Mouse (Mus musculus) thymus, postnatal 0 days (tissue): Measurements from ENCODE around the gene Nol4l. TPM values are rescaled to one million over a fixed set of nuclear protein-coding genes. Genes with fewer than 3 reads are reported as not detected.

Source experiments
- DNase-seq: peaks from one replicate; pipeline ENCODE4 v3.0.0-alpha.2; 2015; ENCODE audit warnings: low spot score
- polyA plus RNA-seq: library from polyadenylated mRNA; unstranded; fragments of >200 nt; fragmentation: Nextera tagmentation; extraction: Ambion mirVana; gene quantifications from 2 replicates; pipeline ENCODE4 v1.2.1, GENCODE M21; 2015

The Nol4l gene
- polyA plus RNA-seq, 1 experiment from 2014 or later, result 2.0 TPM

- DNase-seq, result no peak
Observed at GRCm38 (mm10) chr2:153445137-153446016, 84.4 kb downstream of the Nol4l start.

- peak; percentile 73 for DNase-seq
Observed at GRCm38 (mm10) chr2:153444254-153445136, 85.3 kb downstream of the Nol4l start.

GRCm38 (mm10) chr2:153443434-153444240 lies 86.1 kb downstream of the Nol4l start:
- peak; percentile 49 for DNase-seq

- DNase-seq, result no peak
Observed at GRCm38 (mm10) chr2:153442720-153443119, 87.1 kb downstream of the Nol4l start.

- DNase-seq, result no peak
Observed at GRCm38 (mm10) chr2:153441228-153441627, 88.5 kb downstream of the Nol4l start.

GRCm38 (mm10) chr2:153440755-153441154 lies 89.0 kb downstream of the Nol4l start:
- no peak for DNase-seq

- no peak for DNase-seq
Observed at GRCm38 (mm10) chr2:153437306-153437659, 92.5 kb downstream of the Nol4l start.

- DNase-seq, result no peak
Observed at GRCm38 (mm10) chr2:153436641-153437305, 93.0 kb downstream of the Nol4l start.

- no peak for DNase-seq
Observed at GRCm38 (mm10) chr2:153434880-153435831, 94.6 kb downstream of the Nol4l start.

- no peak for DNase-seq
Observed at GRCm38 (mm10) chr2:153433859-153434258, 95.9 kb downstream of the Nol4l start.

GRCm38 (mm10) chr2:153432492-153432891 lies 97.3 kb downstream of the Nol4l start:
- DNase-seq, result no peak

GRCm38 (mm10) chr2:153430571-153430970 lies 99.2 kb downstream of the Nol4l start:
- no peak for DNase-seq

- no peak for DNase-seq
Observed at GRCm38 (mm10) chr2:153428485-153428884, 101.3 kb downstream of the Nol4l start.

- DNase-seq, result no peak
Observed at GRCm38 (mm10) chr2:153426931-153427330, 102.8 kb downstream of the Nol4l start.

- no peak for DNase-seq
Observed at GRCm38 (mm10) chr2:153425998-153426670, 103.6 kb downstream of the Nol4l start.

- no peak for DNase-seq
Observed at GRCm38 (mm10) chr2:153425124-153425844, 104.5 kb downstream of the Nol4l start.

- no peak for DNase-seq
Observed at GRCm38 (mm10) chr2:153424557-153424956, 105.2 kb downstream of the Nol4l start.

GRCm38 (mm10) chr2:153423113-153423512 lies 106.7 kb downstream of the Nol4l start:
- DNase-seq, result no peak
